Mouse (Mus musculus): ENCODE measurements around the gene Ccdc173. TPM values are rescaled to one million over a fixed set of nuclear protein-coding genes. Genes with fewer than 3 reads are reported as not detected.
"Not testable (repeated sequence)": the region's sequence is repeated elsewhere in the genome, so short reads cannot be mapped to it uniquely, and the experiment has no call there.

Gene Ccdc173
- total RNA-seq (2021), result 1 to 10 TPM; 1.6 to 2.9 TPM

- DNase-seq, result peak; percentile 99
- intact Hi-C loops (cut with DNase I), result no loop called here
Measured at GRCm38 (mm10) chr2:69789429-69790069, at the start of gene Ccdc173, which contains the start of gene Phospho2. TSS of gene Ccdc173 (minus strand) at chr2:69789575. TSS of gene Phospho2 (plus strand) at chr2:69789623.

GRCm38 (mm10) chr2:69838707-69839106 is 49.3 kb upstream of the Ccdc173 start:
- intact Hi-C loops (cut with DNase I), result no loop called here
- DNase-seq, result no peak

GRCm38 (mm10) chr2:69837996-69838395 is 48.6 kb upstream of the Ccdc173 start:
- intact Hi-C loops (cut with DNase I), result no loop called here
- no peak for DNase-seq

GRCm38 (mm10) chr2:69837244-69837967 is 48.0 kb upstream of the Ccdc173 start:
- intact Hi-C loops (cut with DNase I), result no loop called here
- no peak for DNase-seq

GRCm38 (mm10) chr2:69830116-69830515 is 40.7 kb upstream of the Ccdc173 start:
- intact Hi-C loops (cut with DNase I), result no loop called here
- DNase-seq, result no peak

GRCm38 (mm10) chr2:69829680-69830079 is 40.3 kb upstream of the Ccdc173 start:
- no peak for DNase-seq
- intact Hi-C loops (cut with DNase I), result loop anchor here (10.0 kb wide), 1 partner anchor 85 kb away; no protein-coding TSS in a partner anchor

- intact Hi-C loops (cut with DNase I), result loop anchor here (10.0 kb wide), 1 partner anchor 83 kb away; no protein-coding TSS in a partner anchor
- no peak for DNase-seq
Measured at GRCm38 (mm10) chr2:69828031-69828430, 38.7 kb upstream of the Ccdc173 start.

GRCm38 (mm10) chr2:69826380-69826779 is 37.0 kb upstream of the Ccdc173 start:
- peak; percentile 22 for DNase-seq

GRCm38 (mm10) chr2:69825898-69826297 is 36.5 kb upstream of the Ccdc173 start:
- intact Hi-C loops (cut with DNase I), result loop anchor here (10.0 kb wide), 1 partner anchor 81 kb away; no protein-coding TSS in a partner anchor
- DNase-seq, result no peak

More at GRCm38 (mm10) chr2:69826380-69826779, 37.0 kb upstream of the Ccdc173 start:
- intact Hi-C loops (cut with DNase I), result loop anchor here (10.0 kb wide), 1 partner anchor 82 kb away; no protein-coding TSS in a partner anchor

GRCm38 (mm10) chr2:69823129-69823677 is 33.8 kb upstream of the Ccdc173 start:
- intact Hi-C loops (cut with DNase I), result loop anchor here (10.0 kb wide), 1 partner anchor 78 kb away; no protein-coding TSS in a partner anchor
- DNase-seq, result peak; percentile 60

- peak; percentile 60 for DNase-seq
- intact Hi-C loops (cut with DNase I), result loop anchor here (10.0 kb wide), 1 partner anchor 78 kb away; no protein-coding TSS in a partner anchor
Measured at GRCm38 (mm10) chr2:69822361-69823128, 33.2 kb upstream of the Ccdc173 start.

GRCm38 (mm10) chr2:69821711-69822110 is 32.3 kb upstream of the Ccdc173 start, which contains the start of gene Klhl23:
TSS of gene Klhl23 (plus strand) at chr2:69821944.
- intact Hi-C loops (cut with DNase I), result loop anchor here (10.0 kb wide), 1 partner anchor 77 kb away; no protein-coding TSS in a partner anchor
- DNase-seq, result no peak

GRCm38 (mm10) chr2:69820201-69820600 is 30.8 kb upstream of the Ccdc173 start:
- intact Hi-C loops (cut with DNase I), result loop anchor here (10.0 kb wide), 1 partner anchor 75 kb away; no protein-coding TSS in a partner anchor
- no peak for DNase-seq

- DNase-seq, result no peak
- intact Hi-C loops (cut with DNase I), result no loop called here
Measured at GRCm38 (mm10) chr2:69818350-69819085, 29.1 kb upstream of the Ccdc173 start.

GRCm38 (mm10) chr2:69816575-69816974 is 27.2 kb upstream of the Ccdc173 start:
- intact Hi-C loops (cut with DNase I), result no loop called here
- no peak for DNase-seq

GRCm38 (mm10) chr2:69811349-69811748 is 22.0 kb upstream of the Ccdc173 start:
- intact Hi-C loops (cut with DNase I); DNase-seq: not testable (repeated sequence)

- no peak for DNase-seq
- intact Hi-C loops (cut with DNase I), result no loop called here
Measured at GRCm38 (mm10) chr2:69810169-69810568, 20.8 kb upstream of the Ccdc173 start.

GRCm38 (mm10) chr2:69804663-69805062 is 15.3 kb upstream of the Ccdc173 start:
- intact Hi-C loops (cut with DNase I), result not testable (repeated sequence)

GRCm38 (mm10) chr2:69803756-69804155 is 14.4 kb upstream of the Ccdc173 start:
- no peak for DNase-seq
- intact Hi-C loops (cut with DNase I), result no loop called here

More at GRCm38 (mm10) chr2:69804663-69805062, 15.3 kb upstream of the Ccdc173 start:
- not testable (repeated sequence) for DNase-seq
